Mouse (Mus musculus) left cerebral cortex, adult 6 months (tissue): ENCODE results near the gene P2ry13. TPM values are rescaled to one million over a fixed set of nuclear protein-coding genes. Genes with fewer than 3 reads are reported as not detected.

Experiments used
- long read RNA-seq, 2 experiments: library from polyadenylated mRNA; unstranded; transcript quantifications; one replicate each; pipeline ENCODE4 v2.0.0; 2019 to 2020
- polyA plus RNA-seq: library from polyadenylated mRNA; unstranded; fragments of <200 nt; fragmentation: Nextera tagmentation; gene quantifications from 2 replicates; pipeline ENCODE4 v1.2.3, GENCODE M21; 2021

The P2ry13 gene
- 3.2 and 4.7 TPM in 2 replicates for polyA plus RNA-seq
- long read RNA-seq, experiment 1, transcript P2ry13-201 (2 exons, 2,528 nt): major isoform, 22 of 22 reads
- long read RNA-seq, experiment 1, partial matches to known transcripts: 0 of 22 reads
- long read RNA-seq, experiment 1, other reads (novel, unspliced or antisense): 0 of 22 reads
- long read RNA-seq, experiment 2, partial matches to known transcripts: 0 of 7 reads
- long read RNA-seq, experiment 2, other reads (novel, unspliced or antisense): 3 of 7 reads

DNA sequence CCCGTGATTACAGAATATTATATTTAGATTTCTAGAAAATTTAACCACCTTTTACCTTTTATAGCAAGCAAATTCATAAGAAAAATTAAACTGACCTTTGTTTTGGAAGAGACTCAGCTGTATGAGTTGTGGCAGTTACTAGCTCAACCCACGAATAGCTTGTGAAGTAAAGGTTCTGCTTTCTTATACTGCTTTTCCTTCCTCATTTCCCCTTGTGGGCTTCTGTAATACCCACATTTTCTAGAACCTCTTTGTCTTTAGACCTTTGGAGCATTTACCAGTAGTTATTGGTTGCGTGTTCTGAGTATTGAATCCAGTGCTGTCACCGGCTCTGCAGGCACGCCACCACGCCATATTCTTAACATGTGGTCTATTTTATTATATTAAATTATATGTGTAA, at the start of gene P2ry13:
Gene P2ry13, minus strand, starts transcription at position 156 of the 400 bp plus-strand sequence.

DNA sequence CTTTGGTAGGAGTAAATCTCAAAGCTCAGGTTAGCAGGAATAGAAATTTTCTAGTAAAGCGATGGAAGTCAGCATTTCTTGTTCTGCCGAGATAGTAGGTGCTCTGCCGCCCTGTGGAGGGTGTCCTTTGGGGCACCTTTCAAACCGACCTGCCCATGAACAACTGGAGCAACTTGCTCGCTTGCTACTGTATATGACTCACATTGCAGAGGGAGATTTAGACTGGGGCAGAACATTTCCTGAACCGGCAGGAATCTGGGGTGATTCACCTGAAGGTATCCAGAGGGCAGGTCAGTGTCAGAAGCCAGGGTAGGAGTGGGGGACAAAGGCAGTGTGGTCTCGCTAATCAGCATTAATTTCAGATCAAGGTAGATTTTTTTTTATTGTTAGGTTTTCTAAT, 15.7 kb downstream of the P2ry13 start, which contains the start of gene Gpr87:
Gene Gpr87, minus strand, starts transcription at position 167 of the 400 bp plus-strand sequence.

Other genes with a start within 250 kb of the P2ry13 start
- 2.9 and 5.0 TPM in 2 replicates for gene Med12l, start 205.1 kb downstream of the P2ry13 start, polyA plus RNA-seq
- gene Gpr171, start 109.1 kb downstream of the P2ry13 start, polyA plus RNA-seq: 0.08 TPM in 1 of 2 replicates, not detected in the other
- gene P2ry14, start 57.3 kb downstream of the P2ry13 start, polyA plus RNA-seq: 1.9 and 2.3 TPM in 2 replicates
- not detected in 2 replicates for gene Gpr87, start 15.8 kb downstream of the P2ry13 start, polyA plus RNA-seq
- gene P2ry12, start 52.0 kb upstream of the P2ry13 start, polyA plus RNA-seq: 77.3 and 80.6 TPM in 2 replicates
- gene Igsf10, start 133.5 kb upstream of the P2ry13 start, polyA plus RNA-seq: 0.26 and 0.43 TPM in 2 replicates